ENCODE assay signal across 30 mouse cellular contexts in genomic region chr16:55316996-55317395, GRCm38 (mm10). TPM values are rescaled to one million over a fixed set of nuclear protein-coding genes. Genes with fewer than 3 reads are reported as not detected.
DNase-seq lines count a peak whose midpoint lies in the region; ATAC-seq and TF ChIP-seq lines count a peak whose summit lies in the region.
"Had no signal": no experiment of that assay in that cellular context is flagged by ENCODE, and none has a peak within 500 bp of the region (broad histone marks: within the 10 kb centered on the region; RNA-seq: fewer than 3 reads in every experiment).

No protein-coding gene starts in this region.

- ATAC-seq in kidney, embryonic 16.5 days (ENCODE audit: low FRiP score, low TSS enrichment) = peak; percentile 67; the same call in 1 of the 2 replicates
- 0 out of 2 replicates have a peak, but pooled peaks have one; percentile 16 for ATAC-seq in neural tube, embryonic 14.5 days (ENCODE audit: low read depth)
- peak; percentile 83 for ATAC-seq in Patski
- ATAC-seq: activated CD4-positive, CD25-positive, alpha-beta regulatory T cell, adult 4 months; forebrain, embryonic 14.5 days; forebrain, embryonic 16.5 days had no signal

- no peaks in the 10 kb centered on the region for H3K36me3 ChIP-seq in kidney, embryonic 16.5 days (ENCODE audit: insufficient read depth, low read length)
- H3K36me3 ChIP-seq in neural tube, embryonic 14.5 days (ENCODE audit: control insufficient read depth, insufficient read depth, low read length) = no peaks in the 10 kb centered on the region
- H3K36me3 ChIP-seq: embryonic facial prominence, embryonic 13.5 days; embryonic facial prominence, embryonic 15.5 days; forebrain, embryonic 10.5 days; forebrain, embryonic 12.5 days had no signal

- CTCF ChIA-PET in Patski (lab: Charles Lee) = interaction anchor here (1.1 to 2.0 kb wide), 3 partner anchors 10 to 32 kb away, joined by 3 to 4 read pairs (median 4); no protein-coding TSS in a partner anchor

- H3K9me3 ChIP-seq in kidney, embryonic 16.5 days (ENCODE audit: low read length) = no peaks in the 10 kb centered on the region
- H3K9me3 ChIP-seq in neural tube, embryonic 14.5 days (ENCODE audit: control insufficient read depth, low read length) = no peaks in the 10 kb centered on the region
- H3K9me3 ChIP-seq: embryonic facial prominence, embryonic 13.5 days; embryonic facial prominence, embryonic 15.5 days; forebrain, embryonic 10.5 days; forebrain, embryonic 12.5 days had no signal

- peaks cover 8% of the 10 kb centered on the region; the same call in 1 of the 2 replicates for H3K4me1 ChIP-seq in kidney, embryonic 16.5 days (ENCODE audit: insufficient read depth, low read length)
- H3K4me1 ChIP-seq in neural tube, embryonic 14.5 days (ENCODE audit: control insufficient read depth, insufficient read depth, low read length) = no peaks in the 10 kb centered on the region
- H3K4me1 ChIP-seq: embryonic facial prominence, embryonic 13.5 days; embryonic facial prominence, embryonic 15.5 days had no signal

- no peak overlapping the region for H3K9ac ChIP-seq in kidney, embryonic 16.5 days (replicated peaks; ENCODE audit: low read length)
- no peak overlapping the region for H3K9ac ChIP-seq in neural tube, embryonic 14.5 days (replicated peaks; ENCODE audit: low read depth, low read length)
- H3K9ac ChIP-seq: embryonic facial prominence, embryonic 13.5 days; embryonic facial prominence, embryonic 15.5 days; forebrain, embryonic 12.5 days had no signal

- in situ Hi-C loops in Patski (cut with MboI; ENCODE audit: low pct_unique_long_range_greater_than_20kb) = no loop called here

- H3K27ac ChIP-seq in kidney, embryonic 16.5 days (ENCODE audit: low read length) = no peak overlapping the region
- no peak overlapping the region for H3K27ac ChIP-seq in neural tube, embryonic 14.5 days (ENCODE audit: low read depth, low read length)
- H3K27ac ChIP-seq: embryonic facial prominence, embryonic 13.5 days; embryonic facial prominence, embryonic 15.5 days; forebrain, embryonic 10.5 days; forebrain, embryonic 12.5 days had no signal

- TF ChIP-seq CTCF in Patski (IDR thresholded peaks at IDR 0.05) = no peak

- no peak overlapping the region for H3K4me3 ChIP-seq in kidney, embryonic 16.5 days (ENCODE audit: low read length)
- no peak overlapping the region for H3K4me3 ChIP-seq in neural tube, embryonic 14.5 days (ENCODE audit: low read depth, low read length)
- H3K4me3 ChIP-seq: embryonic facial prominence, embryonic 13.5 days; embryonic facial prominence, embryonic 15.5 days; erythroblast, embryonic 14.5 days; forebrain, embryonic 10.5 days; forebrain, embryonic 12.5 days had no signal

- POLR2A ChIA-PET in Patski (lab: Charles Lee) = no interaction called here

- intact Hi-C loops in gastrocnemius, postnatal 36 days (cut with DNase I) = no loop called here

- no peak for DNase-seq in kidney, postnatal 14 days
- DNase-seq in neural tube, embryonic 10.5 days (ENCODE audit: extremely low spot score, low spot score) = no peak
- peak; percentile 35 for DNase-seq in Patski (ENCODE audit: low read depth, low spot score)
- DNase-seq in forelimb bud, embryonic 11.5 days (ENCODE audit: low read depth, low spot score) = peak; percentile 35
- no peak for DNase-seq in gastrocnemius, postnatal 36 days
- DNase-seq in frontal cortex, postnatal 10 days (ENCODE audit: low spot score in 2 of 2) = no peak
- DNase-seq: adrenal gland, adult 8-10 months; adrenal gland, postnatal 14 days; adrenal gland, postnatal 36 days; cerebellum, adult 11-12 months; cerebellum, adult 2 months; cerebellum, adult 9-10 months; cerebellum, postnatal 14 days; cerebellum, postnatal 36 days; embryo, embryonic 11 days had no signal

- H3K4me2 ChIP-seq in kidney, embryonic 16.5 days (replicated peaks; ENCODE audit: low read depth, low read length) = no peak overlapping the region
- H3K4me2 ChIP-seq in neural tube, embryonic 14.5 days (ENCODE audit: low read depth, low read length) = no peak overlapping the region
- H3K4me2 ChIP-seq: embryonic facial prominence, embryonic 13.5 days; embryonic facial prominence, embryonic 15.5 days; forebrain, embryonic 12.5 days had no signal

- H3K27me3 ChIP-seq in kidney, embryonic 16.5 days (ENCODE audit: insufficient read depth, low read length) = no peaks in the 10 kb centered on the region
- no peaks in the 10 kb centered on the region for H3K27me3 ChIP-seq in neural tube, embryonic 14.5 days (ENCODE audit: control insufficient read depth, insufficient read depth, low read length)
- H3K27me3 ChIP-seq in Patski = no peaks in the 10 kb centered on the region
- H3K27me3 ChIP-seq: embryonic facial prominence, embryonic 13.5 days; embryonic facial prominence, embryonic 15.5 days; forebrain, embryonic 12.5 days had no signal

RNA-seq across cellular contexts. Expression of gene Zpld1, which starts 19.2 kb away (rescaled TPM):
- 0.32 and 0.35 TPM in 2 replicates for polyA plus RNA-seq in kidney, embryonic 16.5 days (2015; fragmentation: Nextera tagmentation; extraction: Ambion mirVana)
- polyA plus RNA-seq in neural tube, embryonic 14.5 days (2014; fragmentation: Nextera tagmentation; extraction: Ambion mirVana) = 0.40 and 2.0 TPM in 2 replicates
- polyA plus RNA-seq in Patski (2021) = 0.06 TPM
- not detected for total RNA-seq in gastrocnemius, postnatal 36 days (2021)
- total RNA-seq: adrenal gland, adult 18-20 months; adrenal gland, adult 8-10 months; adrenal gland, postnatal 14 days; adrenal gland, postnatal 36 days; common myeloid progenitor, adult 5-6 weeks; ES-E14; MEL had no signal
- polyA plus RNA-seq: activated CD4-positive, CD25-positive, alpha-beta regulatory T cell, adult 4 months; C2C12; cerebellum, adult 2 months; erythroblast, embryonic 14.5 days had no signal

Comparison
In these comparisons a context has a peak if more than half of its experiments do, and no peak if none do; other contexts are left out.
1. ATAC-seq: peak in every context shown above with its lines; median percentile 83 in Patski; 67 in kidney, embryonic 16.5 days; 16 in neural tube, embryonic 14.5 days.
2. DNase-seq: peak in Patski (single experiment) and forelimb bud, embryonic 11.5 days (single experiment); none in kidney, postnatal 14 days (single experiment), neural tube, embryonic 10.5 days (single experiment), gastrocnemius, postnatal 36 days (0 of 2) and frontal cortex, postnatal 10 days (0 of 2).